Mouse (Mus musculus) subcutaneous adipose tissue, adult 2 months (tissue): ENCODE data around the gene Ostf1. TPM values are rescaled to one million over a fixed set of nuclear protein-coding genes. Genes with fewer than 3 reads are reported as not detected.

ENCODE experiments used
- polyA plus RNA-seq: library from polyadenylated mRNA; depleted of rRNA; stranded (reverse); fragments of >200 nt; gene quantifications from 2 replicates; pipeline ENCODE4 v1.2.3, GENCODE M21; 2012; ENCODE audit warnings: low replicate concordance; rRNA removed

Gene Ostf1
- polyA plus RNA-seq: 65.5 and 68.3 TPM in 2 replicates

DNA sequence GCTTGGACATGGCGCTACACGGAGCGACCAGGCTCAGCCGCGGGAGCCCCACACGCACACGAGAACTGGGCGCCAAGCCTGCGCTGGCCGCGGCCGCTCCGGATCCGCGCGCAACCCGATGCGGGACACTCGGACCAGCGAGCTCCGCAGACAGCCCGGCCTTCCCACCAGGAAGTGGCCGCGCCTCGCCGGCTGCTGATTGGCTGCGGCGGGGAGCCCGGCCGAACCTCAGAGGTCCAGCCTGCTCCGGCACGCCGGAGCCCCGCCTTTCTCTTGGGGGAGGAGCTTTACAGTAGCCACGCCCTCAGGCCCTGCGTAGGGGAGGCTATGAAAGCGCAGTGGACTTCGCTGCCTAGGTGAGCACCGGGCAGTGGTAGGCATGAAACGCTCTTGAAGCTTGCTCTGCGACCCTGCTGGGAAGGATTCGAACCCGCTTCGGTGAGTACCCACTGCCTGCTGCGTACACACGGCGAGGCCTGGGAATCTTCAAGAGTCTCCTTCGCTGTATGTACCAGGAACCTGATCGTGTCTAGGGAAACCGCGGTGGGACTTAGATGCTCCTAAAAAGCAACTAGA, at the start of gene Ostf1, which contains the start of gene Nmrk1:
Gene Ostf1, minus strand, starts transcription at position 180 of the 576 bp plus-strand sequence.
Gene Nmrk1, plus strand, starts transcription at position 307 of the 576 bp plus-strand sequence.

DNA sequence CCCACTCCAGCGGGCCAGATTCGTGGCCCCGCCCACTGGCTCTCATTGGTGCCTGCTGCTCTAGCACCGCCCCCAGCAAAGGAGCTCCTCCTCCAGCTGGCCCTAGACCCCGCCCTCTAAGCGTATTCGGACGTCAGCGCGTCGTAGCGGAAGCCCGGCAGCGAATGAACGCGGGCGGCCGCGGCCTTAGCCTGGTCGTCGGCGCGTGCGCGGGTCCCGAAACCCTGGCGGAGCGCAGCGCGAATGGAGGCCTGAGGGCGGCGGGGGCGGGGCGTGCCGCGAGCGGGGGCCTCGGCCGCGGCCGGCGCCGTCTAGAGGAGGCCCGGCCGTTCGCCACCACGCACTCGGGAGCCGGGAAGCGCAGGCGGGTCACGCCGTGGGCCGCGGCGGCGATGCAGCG, 39.0 kb upstream of the Ostf1 start, which contains the start of gene Carnmt1:
Gene Carnmt1, plus strand, starts transcription at position 157 of the 400 bp plus-strand sequence.

Other genes starting within 250 kb of the Ostf1 start
- gene Nmrk1, start 127 bp upstream of the Ostf1 start, polyA plus RNA-seq: 7.9 and 13.4 TPM in 2 replicates
- 6.7 and 8.1 TPM in 2 replicates for gene Carnmt1, start 38.9 kb upstream of the Ostf1 start, polyA plus RNA-seq
- gene D030056L22Rik, start 81.4 kb upstream of the Ostf1 start, polyA plus RNA-seq: 4.1 and 12.6 TPM in 2 replicates
- 0.30 and 0.95 TPM in 2 replicates for gene Trpm6, start 118.2 kb upstream of the Ostf1 start, polyA plus RNA-seq